ENCODE assay signal across 22 mouse cellular contexts in the genomic region with DNA sequence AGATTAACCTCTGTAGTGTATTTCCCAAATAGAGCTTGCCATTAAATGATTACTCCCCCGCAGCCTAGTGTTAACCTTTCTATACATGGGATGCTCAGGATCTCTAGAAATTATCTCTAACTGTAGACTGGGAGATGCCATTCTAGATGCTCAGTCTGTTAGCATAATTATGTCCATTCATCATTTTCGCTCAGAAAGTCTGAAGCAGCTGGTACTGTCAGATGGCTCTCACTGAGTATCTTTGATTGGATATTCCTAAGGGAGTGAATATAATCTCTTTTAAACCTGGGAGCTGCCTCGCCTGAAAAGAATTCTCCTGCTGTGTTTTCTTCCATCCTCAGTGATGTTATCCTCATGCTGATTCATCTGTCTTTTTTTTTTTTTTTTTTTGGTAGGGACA.
DNase-seq lines count a peak whose midpoint lies in the region; ATAC-seq lines count a peak whose summit lies in the region.
"Had no signal": no experiment of that assay in that cellular context is flagged by ENCODE, and none has a peak within 500 bp of the region (broad histone marks: within the 10 kb centered on the region; RNA-seq: fewer than 3 reads in every experiment).

No protein-coding gene starts in this region.

- no peak overlapping the region for H3K4me2 ChIP-seq in forebrain, embryonic 15.5 days (replicated peaks)
- H3K4me2 ChIP-seq in forebrain, embryonic 11.5 days (ENCODE audit: low read depth, low read length, severe bottlenecking) = no peak overlapping the region
- H3K4me2 ChIP-seq in midbrain, embryonic 14.5 days (ENCODE audit: low read length) = no peak overlapping the region
- no peak overlapping the region for H3K4me2 ChIP-seq in midbrain, embryonic 13.5 days (replicated peaks)
- H3K4me2 ChIP-seq: heart, embryonic 12.5 days; hindbrain, embryonic 12.5 days had no signal

- no peak overlapping the region; the same call in 1 of the 2 replicates for H3K27ac ChIP-seq in forebrain, embryonic 15.5 days (replicated peaks)
- H3K27ac ChIP-seq in forebrain, embryonic 11.5 days (ENCODE audit: low read depth, low read length) = no peak overlapping the region
- no peak overlapping the region for H3K27ac ChIP-seq in midbrain, embryonic 14.5 days (replicated peaks; ENCODE audit: low read depth, low read length)
- no peak overlapping the region for H3K27ac ChIP-seq in midbrain, embryonic 13.5 days
- H3K27ac ChIP-seq: embryonic facial prominence, embryonic 10.5 days; heart, adult 2 months; hindbrain, embryonic 12.5 days had no signal

- no peaks in the 10 kb centered on the region for H3K27me3 ChIP-seq in forebrain, embryonic 15.5 days
- H3K27me3 ChIP-seq in forebrain, embryonic 11.5 days (ENCODE audit: control insufficient read depth, insufficient read depth, low read length) = peaks cover 4% of the 10 kb centered on the region
- peaks cover 6% of the 10 kb centered on the region; the same call in 1 of the 2 replicates for H3K27me3 ChIP-seq in midbrain, embryonic 14.5 days (ENCODE audit: control insufficient read depth, insufficient read depth, low read length)
- peaks cover 20% of the 10 kb centered on the region for H3K27me3 ChIP-seq in midbrain, embryonic 13.5 days
- H3K27me3 ChIP-seq: heart, embryonic 12.5 days had no signal

- H3K9ac ChIP-seq in forebrain, embryonic 15.5 days (replicated peaks) = no peak overlapping the region
- no peak overlapping the region for H3K9ac ChIP-seq in forebrain, embryonic 11.5 days (ENCODE audit: low read length)
- no peak overlapping the region for H3K9ac ChIP-seq in midbrain, embryonic 14.5 days (replicated peaks; ENCODE audit: low read length)
- no peak overlapping the region for H3K9ac ChIP-seq in midbrain, embryonic 13.5 days (replicated peaks)
- H3K9ac ChIP-seq: heart, embryonic 12.5 days; hindbrain, embryonic 12.5 days had no signal

- peaks cover 6% of the 10 kb centered on the region; the same call in 1 of the 2 replicates for H3K36me3 ChIP-seq in forebrain, embryonic 15.5 days
- H3K36me3 ChIP-seq in forebrain, embryonic 11.5 days (ENCODE audit: control insufficient read depth, insufficient read depth, low read length) = no peaks in the 10 kb centered on the region; the same call in 1 of the 2 replicates
- H3K36me3 ChIP-seq in midbrain, embryonic 14.5 days (ENCODE audit: control insufficient read depth, insufficient read depth, low read length) = 0 out of 2 replicates have a peak, but pooled peaks cover 3% of the 10 kb centered on the region
- peaks cover 7% of the 10 kb centered on the region; the same call in 1 of the 2 replicates for H3K36me3 ChIP-seq in midbrain, embryonic 13.5 days
- H3K36me3 ChIP-seq: G1E had no signal

- peaks cover 9% of the 10 kb centered on the region for H3K4me1 ChIP-seq in forebrain, embryonic 15.5 days
- peaks cover 9% of the 10 kb centered on the region; the same call in 1 of the 2 replicates for H3K4me1 ChIP-seq in forebrain, embryonic 11.5 days (replicated peaks; ENCODE audit: control insufficient read depth, insufficient read depth, low read length)
- H3K4me1 ChIP-seq in midbrain, embryonic 14.5 days (ENCODE audit: control insufficient read depth, insufficient read depth, low read length) = no peaks in the 10 kb centered on the region
- H3K4me1 ChIP-seq in midbrain, embryonic 13.5 days (replicated peaks) = peaks cover 10% of the 10 kb centered on the region; the same call in 1 of the 2 replicates

- peak; percentile 36; the same call in 1 of the 2 replicates for ATAC-seq in forebrain, embryonic 15.5 days (replicated peaks)
- ATAC-seq in forebrain, embryonic 11.5 days (replicated peaks; ENCODE audit: low FRiP score) = no peak
- no peak for ATAC-seq in midbrain, embryonic 14.5 days (ENCODE audit: low FRiP score, low TSS enrichment)
- no peak for ATAC-seq in midbrain, embryonic 13.5 days
- no peak for ATAC-seq in megakaryocyte-erythroid progenitor cell, adult 5-6 weeks (replicated peaks; ENCODE audit: low FRiP score, low TSS enrichment, poor library complexity, severe bottlenecking)
- ATAC-seq: CD4-positive, CD25-positive, alpha-beta regulatory T cell, adult 4 months; inflammation-experienced regulatory T-cells, adult 6 months; intestine, postnatal 0 days had no signal

- H3K4me3 ChIP-seq in forebrain, embryonic 15.5 days = no peak overlapping the region
- no peak overlapping the region for H3K4me3 ChIP-seq in forebrain, embryonic 11.5 days (ENCODE audit: low read depth, low read length)
- H3K4me3 ChIP-seq in midbrain, embryonic 14.5 days (replicated peaks; ENCODE audit: low read depth, low read length) = no peak overlapping the region
- no peak overlapping the region for H3K4me3 ChIP-seq in midbrain, embryonic 13.5 days (replicated peaks)
- H3K4me3 ChIP-seq: embryonic facial prominence, embryonic 10.5 days; heart, adult 2 months; heart, embryonic 12.5 days; hindbrain, embryonic 12.5 days had no signal

- no peak for DNase-seq in forebrain, embryonic 11.5 days (ENCODE audit: low spot score)
- DNase-seq in midbrain, embryonic 14.5 days = peak; percentile 41
- peak; percentile 24 for DNase-seq in brain, adult 2 months (ENCODE audit: low read depth, low spot score)
- DNase-seq in retina, embryonic 14.5 days (ENCODE audit: low spot score) = peak; percentile 45
- DNase-seq in embryo, embryonic 9.5 days (ENCODE audit: extremely low spot score) = no peak
- DNase-seq: adrenal gland, adult 8-10 months; cerebellum, adult 18-20 months; cerebellum, adult 9-11 months; cerebellum, postnatal 36 days; gastrocnemius, postnatal 14 days; heart, adult 2 months; kidney, adult 8-10 months had no signal

- H3K9me3 ChIP-seq in forebrain, embryonic 15.5 days = no peaks in the 10 kb centered on the region
- H3K9me3 ChIP-seq in forebrain, embryonic 11.5 days (ENCODE audit: control insufficient read depth, low read length) = no peaks in the 10 kb centered on the region
- no peaks in the 10 kb centered on the region for H3K9me3 ChIP-seq in midbrain, embryonic 14.5 days (ENCODE audit: control insufficient read depth, low read length)
- H3K9me3 ChIP-seq in midbrain, embryonic 13.5 days = no peaks in the 10 kb centered on the region
- H3K9me3 ChIP-seq: embryonic facial prominence, embryonic 10.5 days; G1E; heart, embryonic 12.5 days; hindbrain, embryonic 12.5 days had no signal

- 54% methylated on average over 3 of the region's 3 CpGs for WGBS in forebrain, embryonic 15.5 days
- WGBS in forebrain, embryonic 11.5 days = 74% methylated on average over 3 of the region's 3 CpGs
- WGBS in midbrain, embryonic 14.5 days = 43% methylated on average over 3 of the region's 3 CpGs
- 49% methylated on average over 3 of the region's 3 CpGs for WGBS in midbrain, embryonic 13.5 days

Comparison
In these comparisons a context has a peak if more than half of its experiments do, and no peak if none do; other contexts are left out.
1. DNase-seq: peak in midbrain, embryonic 14.5 days (single experiment), brain, adult 2 months (single experiment) and retina, embryonic 14.5 days (single experiment); none in forebrain, embryonic 11.5 days (single experiment) and embryo, embryonic 9.5 days (single experiment).